Mouse (Mus musculus) cerebral cortex, adult 2 months (tissue): ENCODE results near the gene Odf3b.

ENCODE experiments used
- WGBS: fragments of 180-500 bp; shearing (Covaris S2); methylation state at CpG from one replicate; pipeline ENCODE4 v1.1.7; 2018; 5-methylcytosine and 5-hydroxymethylcytosine counted together

Gene Odf3b

GRCm38 (mm10) chr15:89378831-89379401 is at the start of gene Odf3b:
Odf3b (minus strand) TSS chr15:89379282.
- WGBS = 4% methylated on average over 33 of the region's 33 CpGs

GRCm38 (mm10) chr15:89428136-89428790 is 49.2 kb upstream of the Odf3b start:
- WGBS = 81% methylated on average over 19 of the region's 19 CpGs

- WGBS = 84% methylated on average over 10 of the region's 10 CpGs
Observed at GRCm38 (mm10) chr15:89426716-89427115, 47.6 kb upstream of the Odf3b start.

- WGBS = 60% methylated on average over 6 of the region's 6 CpGs
Observed at GRCm38 (mm10) chr15:89425711-89426121, 46.6 kb upstream of the Odf3b start, which contains the start of gene Cpt1b. Cpt1b (minus strand) TSS chr15:89425863.

GRCm38 (mm10) chr15:89424621-89425020 is 45.5 kb upstream of the Odf3b start:
- 83% methylated on average over 8 of the region's 8 CpGs for WGBS

GRCm38 (mm10) chr15:89421938-89422337 is 42.9 kb upstream of the Odf3b start:
- 98% methylated on average over 9 of the region's 9 CpGs for WGBS

- WGBS = 77% methylated on average over 8 of the region's 8 CpGs
Observed at GRCm38 (mm10) chr15:89415282-89415681, 36.2 kb upstream of the Odf3b start.

GRCm38 (mm10) chr15:89410118-89410517 is 31.0 kb upstream of the Odf3b start, which contains the start of gene Syce3:
Syce3 (minus strand) TSS chr15:89410503.
- WGBS = 89% methylated on average over 24 of the region's 24 CpGs

GRCm38 (mm10) chr15:89404831-89405623 is 25.9 kb upstream of the Odf3b start:
- WGBS = 84% methylated on average over 10 of the region's 10 CpGs

GRCm38 (mm10) chr15:89402471-89402870 is 23.4 kb upstream of the Odf3b start:
- WGBS = 77% methylated on average over 1 of the region's 1 CpGs

GRCm38 (mm10) chr15:89399716-89400115 is 20.6 kb upstream of the Odf3b start:
- WGBS = 100% methylated on average over 1 of the region's 1 CpGs

- WGBS = 64% methylated on average over 2 of the region's 2 CpGs
Observed at GRCm38 (mm10) chr15:89398146-89398545, 19.1 kb upstream of the Odf3b start.

- WGBS = 82% methylated on average over 4 of the region's 4 CpGs
Observed at GRCm38 (mm10) chr15:89396883-89397282, 17.8 kb upstream of the Odf3b start.

- 83% methylated on average over 10 of the region's 10 CpGs for WGBS
Observed at GRCm38 (mm10) chr15:89390081-89390480, 11.0 kb upstream of the Odf3b start.

GRCm38 (mm10) chr15:89387127-89387526 is 8.0 kb upstream of the Odf3b start:
- WGBS = 47% methylated on average over 12 of the region's 12 CpGs

- WGBS = 95% methylated on average over 7 of the region's 7 CpGs
Observed at GRCm38 (mm10) chr15:89384617-89385016, 5.5 kb upstream of the Odf3b start, which contains the start of gene Klhdc7b. Klhdc7b (plus strand) TSS chr15:89384917.

GRCm38 (mm10) chr15:89379429-89379828 is 347 bp upstream of the Odf3b start:
- 38% methylated on average over 10 of the region's 10 CpGs for WGBS

- 20% methylated on average over 46 of the region's 46 CpGs for WGBS
Observed at GRCm38 (mm10) chr15:89377938-89378828, 899 bp downstream of the Odf3b start.

- 11% methylated on average over 18 of the region's 18 CpGs for WGBS
Observed at GRCm38 (mm10) chr15:89377362-89377761, 1.7 kb downstream of the Odf3b start.

- WGBS = 43% methylated on average over 16 of the region's 16 CpGs
Observed at GRCm38 (mm10) chr15:89376957-89377356, 2.1 kb downstream of the Odf3b start, which contains the start of gene Tymp. Tymp (minus strand) TSS chr15:89377039.

GRCm38 (mm10) chr15:89376040-89376439 is 3.0 kb downstream of the Odf3b start:
- 92% methylated on average over 7 of the region's 7 CpGs for whole genome bisulfite sequencing
